Mouse (Mus musculus): ENCODE measurements at regions not wholly inside any gene's neighbourhood (a gene's known extent, or its start where the extent isn't known, plus 50 kb on each side); places are given as distances from the start of the nearest gene placed in this dataset.

DNA sequence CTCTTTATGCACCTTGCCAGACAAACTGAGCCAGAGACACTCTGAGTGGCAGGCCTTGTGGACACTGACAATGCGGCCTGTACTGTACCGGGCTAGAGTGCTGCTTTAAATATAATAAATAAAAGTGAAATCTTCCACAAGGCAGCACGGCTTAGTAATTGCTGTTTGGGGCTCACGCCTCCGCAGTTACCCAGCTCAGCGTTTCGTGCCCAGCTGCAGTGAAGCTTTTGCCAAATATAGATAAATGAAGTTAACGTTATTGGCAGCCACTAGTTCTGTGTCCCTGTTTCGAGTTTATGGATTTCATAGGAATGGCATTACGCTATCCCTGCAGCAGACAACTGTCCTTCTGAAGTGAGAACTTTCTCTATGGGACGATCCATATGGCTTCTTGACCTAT, 429.7 kb upstream of the Id2 start:
- H3K79me3 ChIP-seq (ENCODE audit: low read depth), result no peaks in the 10 kb centered on the region
- H3K27me3 ChIP-seq (ENCODE audit: control insufficient read depth, insufficient read depth, insufficient read length), result no peaks in the 10 kb centered on the region
- no peak for TF ChIP-seq CTCF (IDR thresholded peaks at IDR 0.05; ENCODE audit: control insufficient read depth, insufficient read depth, insufficient read length)
- no peak for TF ChIP-seq CEBPB (IDR thresholded peaks at IDR 0.05; ENCODE audit: low read depth)
- no peak for TF ChIP-seq MYOG (IDR thresholded peaks at IDR 0.05; ENCODE audit: control insufficient read depth, extremely low read depth, insufficient read length)
- TF ChIP-seq MYOD1 (IDR thresholded peaks at IDR 0.05; ENCODE audit: control insufficient read depth, insufficient read length, low read depth), result no peak
- TF ChIP-seq FOSL1 (IDR thresholded peaks at IDR 0.05; ENCODE audit: insufficient read depth, low read length, poor library complexity, severe bottlenecking), result no peak
- H3ac ChIP-seq (ENCODE audit: control insufficient read depth, insufficient read length, low read depth), result no peak overlapping the region
- H3K36me3 ChIP-seq (ENCODE audit: control insufficient read depth, insufficient read depth), result no peaks in the 10 kb centered on the region
- no peaks in the 10 kb centered on the region for H3K79me2 ChIP-seq (ENCODE audit: control insufficient read depth, insufficient read depth)
- H3K4me3 ChIP-seq (ENCODE audit: insufficient read depth, poor library complexity, severe bottlenecking), result no peak overlapping the region

DNA sequence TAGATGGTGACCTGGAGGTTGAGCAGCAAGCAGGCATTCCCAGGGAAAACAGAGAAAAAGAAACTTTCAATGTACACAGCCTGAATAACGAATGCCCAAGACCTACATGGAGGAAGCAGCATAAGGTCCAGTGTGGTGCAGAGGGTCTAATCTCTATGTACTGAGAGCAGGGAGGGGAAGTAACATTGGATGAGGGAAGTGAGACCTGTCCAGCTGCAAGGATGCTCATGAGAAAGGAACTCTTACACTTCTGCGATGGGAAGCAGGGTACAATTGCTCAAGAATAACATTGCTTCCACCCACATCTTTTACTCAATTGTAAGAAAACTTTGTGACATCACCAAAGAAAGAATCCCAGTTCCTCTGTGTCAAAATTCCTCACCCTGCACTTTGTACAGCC, 419.8 kb upstream of the Id2 start:
- Histone ChIP-seq H3K4me3 (ENCODE audit: insufficient read depth, poor library complexity, severe bottlenecking) (no peak overlapping the region), H3K79me2 (ENCODE audit: control insufficient read depth, insufficient read depth) (no peaks in the 10 kb centered on the region), H3K79me3 (ENCODE audit: low read depth) (no peaks in the 10 kb centered on the region), H3K27me3 (ENCODE audit: control insufficient read depth, insufficient read depth, insufficient read length) (no peaks in the 10 kb centered on the region), H3ac (ENCODE audit: control insufficient read depth, insufficient read length, low read depth) (no peak overlapping the region), H3K36me3 (ENCODE audit: control insufficient read depth, insufficient read depth) (no peaks in the 10 kb centered on the region)
- TF ChIP-seq CEBPB (IDR thresholded peaks at IDR 0.05; ENCODE audit: low read depth) (no peak), CTCF (IDR thresholded peaks at IDR 0.05; ENCODE audit: control insufficient read depth, insufficient read depth, insufficient read length) (no peak), MYOD1 (IDR thresholded peaks at IDR 0.05; ENCODE audit: control insufficient read depth, insufficient read length, low read depth) (no peak), FOSL1 (IDR thresholded peaks at IDR 0.05; ENCODE audit: insufficient read depth, low read length, poor library complexity, severe bottlenecking) (no peak), MAX (IDR thresholded peaks at IDR 0.05) (no peak), USF1 (IDR thresholded peaks at IDR 0.05; ENCODE audit: low read depth) (no peak), MYOG (IDR thresholded peaks at IDR 0.05; ENCODE audit: control insufficient read depth, extremely low read depth, insufficient read length) (no peak)

DNA sequence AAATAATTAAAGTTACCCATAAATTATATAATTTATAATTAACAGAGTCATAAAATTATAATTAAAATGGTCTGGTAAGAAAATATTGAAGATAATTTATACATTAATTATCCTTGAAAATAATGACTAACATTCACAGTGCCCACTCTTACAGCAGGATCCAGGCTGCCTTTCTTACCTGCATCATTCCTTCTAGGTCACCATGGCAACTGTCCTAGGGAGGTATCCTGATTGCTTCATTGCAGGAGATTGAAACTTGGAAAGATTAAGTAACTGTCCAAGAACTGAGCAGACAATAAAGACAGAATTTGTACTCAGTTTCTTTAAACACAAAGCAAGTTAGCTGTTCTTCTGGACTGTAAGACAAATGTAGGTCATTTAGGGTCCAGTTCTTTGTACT, 416.7 kb upstream of the Id2 start:
- Histone ChIP-seq H3ac (ENCODE audit: control insufficient read depth, insufficient read length, low read depth) (no peak overlapping the region), H3K27me3 (ENCODE audit: control insufficient read depth, insufficient read depth, insufficient read length) (no peaks in the 10 kb centered on the region), H3K4me3 (ENCODE audit: insufficient read depth, poor library complexity, severe bottlenecking) (no peak overlapping the region), H3K79me3 (ENCODE audit: low read depth) (no peaks in the 10 kb centered on the region), H3K36me3 (ENCODE audit: control insufficient read depth, insufficient read depth) (no peaks in the 10 kb centered on the region), H3K79me2 (ENCODE audit: control insufficient read depth, insufficient read depth) (no peaks in the 10 kb centered on the region)
- TF ChIP-seq FOSL1 (IDR thresholded peaks at IDR 0.05; ENCODE audit: insufficient read depth, low read length, poor library complexity, severe bottlenecking) (no peak), MAX (IDR thresholded peaks at IDR 0.05) (no peak), USF1 (IDR thresholded peaks at IDR 0.05; ENCODE audit: low read depth) (no peak)

DNA sequence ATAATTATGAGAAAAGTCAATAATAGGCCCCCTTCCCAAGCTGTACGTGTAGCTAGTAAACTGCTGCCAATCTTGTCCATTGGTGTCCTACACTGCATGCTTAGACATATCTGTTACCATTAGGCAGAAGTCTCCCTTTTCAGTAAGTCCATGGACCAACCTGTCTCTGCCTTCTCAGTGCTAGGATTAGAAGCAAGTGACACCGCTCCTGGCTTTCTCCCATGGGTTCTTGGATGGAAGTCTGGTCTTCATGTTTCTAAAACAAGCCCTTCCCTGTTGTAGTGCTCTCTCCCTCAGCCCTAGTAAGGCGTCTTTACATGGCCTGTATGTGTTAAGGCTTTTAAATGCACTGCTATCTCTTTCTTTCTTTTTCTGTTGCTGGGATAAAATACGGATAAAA, 412.7 kb upstream of the Id2 start:
- no peak for TF ChIP-seq MYOD1 (IDR thresholded peaks at IDR 0.05; ENCODE audit: control insufficient read depth, insufficient read length, low read depth)
- TF ChIP-seq MAX (IDR thresholded peaks at IDR 0.05), result no peak
- no peak for TF ChIP-seq FOSL1 (IDR thresholded peaks at IDR 0.05; ENCODE audit: insufficient read depth, low read length, poor library complexity, severe bottlenecking)
- no peak for TF ChIP-seq MYOG (IDR thresholded peaks at IDR 0.05; ENCODE audit: control insufficient read depth, extremely low read depth, insufficient read length)
- no peak for TF ChIP-seq USF1 (IDR thresholded peaks at IDR 0.05; ENCODE audit: low read depth)
- TF ChIP-seq CTCF (IDR thresholded peaks at IDR 0.05; ENCODE audit: control insufficient read depth, insufficient read depth, insufficient read length), result no peak
- no peak for TF ChIP-seq CEBPB (IDR thresholded peaks at IDR 0.05; ENCODE audit: low read depth)
- H3K79me3 ChIP-seq (ENCODE audit: low read depth), result no peaks in the 10 kb centered on the region
- H3K79me2 ChIP-seq (ENCODE audit: control insufficient read depth, insufficient read depth), result no peaks in the 10 kb centered on the region
- no peaks in the 10 kb centered on the region for H3K36me3 ChIP-seq (ENCODE audit: control insufficient read depth, insufficient read depth)
- H3ac ChIP-seq (ENCODE audit: control insufficient read depth, insufficient read length, low read depth), result no peak overlapping the region
- no peaks in the 10 kb centered on the region for H3K27me3 ChIP-seq (ENCODE audit: control insufficient read depth, insufficient read depth, insufficient read length)
- H3K4me3 ChIP-seq (ENCODE audit: insufficient read depth, poor library complexity, severe bottlenecking), result no peak overlapping the region

DNA sequence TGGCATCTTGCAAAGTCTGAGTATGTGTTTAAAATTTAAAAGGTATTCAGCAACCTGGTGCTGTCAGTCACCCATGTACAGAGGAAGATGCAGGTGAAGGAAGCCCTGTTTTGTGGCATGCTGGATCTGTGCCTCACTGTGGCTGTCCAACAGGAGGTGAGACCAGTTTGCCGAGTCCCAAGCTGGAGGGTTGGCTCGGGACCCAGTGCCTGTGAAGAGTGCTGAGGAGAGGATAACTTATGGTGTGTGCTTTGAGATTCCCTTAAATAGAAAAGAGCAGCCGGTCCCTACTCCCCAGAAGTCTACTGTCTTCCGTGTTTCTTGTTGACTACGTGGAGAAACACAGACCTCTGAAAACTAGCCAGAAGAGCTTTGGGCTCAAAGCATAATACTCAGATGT, 396.3 kb upstream of the Id2 start:
- TF ChIP-seq USF1 (IDR thresholded peaks at IDR 0.05; ENCODE audit: low read depth) (no peak), MYOD1 (IDR thresholded peaks at IDR 0.05; ENCODE audit: control insufficient read depth, insufficient read length, low read depth) (no peak), MAX (IDR thresholded peaks at IDR 0.05) (no peak), FOSL1 (IDR thresholded peaks at IDR 0.05; ENCODE audit: insufficient read depth, low read length, poor library complexity, severe bottlenecking) (no peak), MYOG (IDR thresholded peaks at IDR 0.05; ENCODE audit: control insufficient read depth, extremely low read depth, insufficient read length) (no peak), CTCF (IDR thresholded peaks at IDR 0.05; ENCODE audit: control insufficient read depth, insufficient read depth, insufficient read length) (no peak), CEBPB (IDR thresholded peaks at IDR 0.05; ENCODE audit: low read depth) (no peak)
- no peaks in the 10 kb centered on the region for H3K36me3 ChIP-seq (ENCODE audit: control insufficient read depth, insufficient read depth)
- H3K79me3 ChIP-seq (ENCODE audit: low read depth), result no peaks in the 10 kb centered on the region
- H3K79me2 ChIP-seq (ENCODE audit: control insufficient read depth, insufficient read depth), result no peaks in the 10 kb centered on the region
- H3K4me3 ChIP-seq (ENCODE audit: insufficient read depth, poor library complexity, severe bottlenecking), result no peak overlapping the region
- H3ac ChIP-seq (ENCODE audit: control insufficient read depth, insufficient read length, low read depth), result no peak overlapping the region
- no peaks in the 10 kb centered on the region for H3K27me3 ChIP-seq (ENCODE audit: control insufficient read depth, insufficient read depth, insufficient read length)

DNA sequence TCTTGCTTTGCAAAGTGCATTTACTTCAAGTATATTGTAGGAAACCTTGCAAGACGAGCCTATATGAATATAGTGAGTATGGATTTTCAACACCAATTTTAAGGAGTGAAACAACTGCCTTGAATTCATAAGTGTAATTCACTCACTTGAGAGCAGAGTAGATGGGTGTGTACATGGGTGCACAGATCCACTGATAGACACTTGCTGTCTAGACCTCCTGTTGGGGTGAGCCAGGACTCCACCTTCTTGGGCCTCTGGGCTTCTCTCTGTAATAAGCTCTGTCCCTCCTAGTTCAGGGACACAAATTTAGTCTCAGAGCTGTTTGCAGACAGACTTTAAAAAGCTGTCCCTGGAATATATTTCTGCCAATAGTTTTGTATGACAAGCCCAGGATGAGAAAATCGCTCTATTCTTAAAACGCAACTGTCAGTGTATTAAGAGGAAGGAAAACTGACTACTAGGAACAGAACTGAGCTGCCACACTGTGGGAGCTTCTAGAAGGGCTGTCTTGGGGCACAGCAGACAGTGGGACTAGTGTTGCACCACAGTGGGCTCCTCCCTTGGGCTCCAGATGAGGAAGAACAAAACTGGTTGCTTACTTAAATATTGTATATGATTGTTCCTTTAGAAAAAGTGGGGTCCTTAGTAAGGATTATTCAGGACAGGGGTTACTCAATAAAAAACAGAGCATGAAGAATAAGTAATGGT, 395.7 kb upstream of the Id2 start:
- no peaks in the 10 kb centered on the region for H3K27me3 ChIP-seq (ENCODE audit: control insufficient read depth, insufficient read depth, insufficient read length)
- no peak overlapping the region for H3K4me3 ChIP-seq (ENCODE audit: insufficient read depth, poor library complexity, severe bottlenecking)
- no peak overlapping the region for H3ac ChIP-seq (ENCODE audit: control insufficient read depth, insufficient read length, low read depth)
- no peak for TF ChIP-seq MYOG (IDR thresholded peaks at IDR 0.05; ENCODE audit: control insufficient read depth, extremely low read depth, insufficient read length)
- no peak for TF ChIP-seq FOSL1 (IDR thresholded peaks at IDR 0.05; ENCODE audit: insufficient read depth, low read length, poor library complexity, severe bottlenecking)
- no peak for TF ChIP-seq CTCF (IDR thresholded peaks at IDR 0.05; ENCODE audit: control insufficient read depth, insufficient read depth, insufficient read length)
- TF ChIP-seq CEBPB (IDR thresholded peaks at IDR 0.05; ENCODE audit: low read depth), result no peak
- TF ChIP-seq USF1 (IDR thresholded peaks at IDR 0.05; ENCODE audit: low read depth), result no peak
- TF ChIP-seq MYOD1 (IDR thresholded peaks at IDR 0.05; ENCODE audit: control insufficient read depth, insufficient read length, low read depth), result no peak
- no peak for TF ChIP-seq MAX (IDR thresholded peaks at IDR 0.05)
- H3K79me2 ChIP-seq (ENCODE audit: control insufficient read depth, insufficient read depth), result no peaks in the 10 kb centered on the region
- H3K79me3 ChIP-seq (ENCODE audit: low read depth), result no peaks in the 10 kb centered on the region
- no peaks in the 10 kb centered on the region for H3K36me3 ChIP-seq (ENCODE audit: control insufficient read depth, insufficient read depth)
